Mouse (Mus musculus) testis, adult 2 months (tissue): ENCODE results near the gene Efhd2.
A peak's percentile ranks its signal among the peaks of the same experiment; 100 is the strongest.

Experiments
- CTCF ChIP-seq: fragments of 200-500 bp; IDR thresholded peaks from 2 replicates; pipeline ENCODE4 v1.5.1; 2012; ENCODE audit warnings: low read depth, mild to moderate bottlenecking, inconsistent platforms, low read length, moderate library complexity; ENCODE audit not compliant: control insufficient read depth, insufficient read depth, insufficient replicate concordance
- POLR2A ChIP-seq: fragments of 200-500 bp; IDR thresholded peaks from 2 replicates; pipeline ENCODE4 v1.6.1; 2012; ENCODE audit warnings: low read depth, mild to moderate bottlenecking, inconsistent platforms, low read length, moderate library complexity; ENCODE audit not compliant: control insufficient read depth

DNA sequence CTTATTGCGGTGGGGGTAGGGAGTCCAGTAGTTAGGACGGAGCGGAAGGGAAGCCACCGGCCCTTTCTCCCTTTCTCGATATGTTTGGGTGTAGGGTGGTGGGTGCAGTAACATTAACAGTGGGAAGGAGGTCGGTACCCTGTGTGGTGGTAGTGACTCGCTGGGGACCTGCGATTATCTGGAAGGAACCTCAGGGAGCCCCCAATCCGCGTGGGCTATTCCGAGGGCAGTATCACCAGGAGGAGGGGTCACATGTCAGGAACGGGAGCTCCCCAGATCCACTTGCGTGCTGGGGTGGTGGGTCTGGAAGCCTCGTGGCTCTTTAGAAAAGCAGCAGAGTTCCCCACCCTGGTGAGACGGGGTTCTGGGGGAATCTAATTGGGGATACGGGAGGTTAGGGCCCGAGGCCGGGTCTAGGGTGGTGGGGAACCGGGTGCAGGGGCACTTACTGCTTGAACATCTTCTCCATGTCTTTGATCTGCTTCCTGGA lies 564 bp downstream of the Efhd2 start:
- TF ChIP-seq CTCF (no peak), POLR2A (peak; percentile 29; the same call in 1 of the 2 replicates)
